Mouse (Mus musculus): ENCODE results near the gene Gm20388.

- TF ChIP-seq GATA1 (IDR thresholded peaks at IDR 0.05; ENCODE audit: low read length): no peak
- TF ChIP-seq TAL1 (IDR thresholded peaks at IDR 0.05; ENCODE audit: low read length): no peak
Measured at GRCm38 (mm10) chr8:123112892-123113291, 3202.3 kb downstream of the Gm20388 start.

All from erythroblast, embryonic 14.5 days (primary cell).